Mouse (Mus musculus): ENCODE measurements at regions not wholly inside any gene's neighbourhood (a gene's known extent, or its start where the extent isn't known, plus 50 kb on each side); places are given as distances from the start of the nearest gene placed in this dataset.

DNA sequence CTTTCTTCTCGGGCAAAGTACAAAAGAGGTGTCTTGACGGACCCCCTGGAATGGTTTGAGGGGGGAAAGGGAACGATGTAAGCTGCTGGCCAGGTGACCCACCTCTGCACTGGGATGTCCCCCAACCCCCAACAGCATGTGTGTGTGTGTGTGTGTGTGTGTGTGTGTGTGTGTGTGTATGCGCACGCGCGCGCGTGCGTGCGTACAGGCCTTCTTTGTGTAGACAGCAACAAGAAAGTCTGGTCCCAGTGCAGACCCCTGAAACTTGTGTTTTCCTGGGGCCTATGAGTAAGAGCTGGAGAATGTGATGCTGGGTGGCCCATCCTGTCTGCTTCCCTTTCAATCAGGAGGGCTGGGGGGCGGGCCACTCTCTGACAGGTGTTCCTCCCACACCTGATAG, 118.7 kb upstream of the 4930535I16Rik start:
- TF ChIP-seq CTCF (IDR thresholded peaks at IDR 0.05; ENCODE audit: low read depth) = no peak
- H3K9me3 ChIP-seq (ENCODE audit: low read length) = no peaks in the 10 kb centered on the region
- H3K27ac ChIP-seq (ENCODE audit: low read depth, low read length) = no peak overlapping the region
- ATAC-seq (no peak), DNase-seq (no peak)
- H3K27me3 ChIP-seq (ENCODE audit: insufficient read depth, low read length) = no peaks in the 10 kb centered on the region
- 0 out of 2 replicates have a peak, but pooled peaks cover 9% of the 10 kb centered on the region for H3K4me1 ChIP-seq (ENCODE audit: insufficient read depth)
- H3K9ac ChIP-seq = no peak overlapping the region
- H3K36me3 ChIP-seq (ENCODE audit: insufficient read depth) = no peaks in the 10 kb centered on the region
- no peak overlapping the region for H3K4me2 ChIP-seq (ENCODE audit: low read depth)
- no peak overlapping the region for H3K4me3 ChIP-seq (ENCODE audit: low read depth, low read length)
- 25% methylated on average over 12 of the region's 12 CpGs for whole genome bisulfite sequencing

DNA sequence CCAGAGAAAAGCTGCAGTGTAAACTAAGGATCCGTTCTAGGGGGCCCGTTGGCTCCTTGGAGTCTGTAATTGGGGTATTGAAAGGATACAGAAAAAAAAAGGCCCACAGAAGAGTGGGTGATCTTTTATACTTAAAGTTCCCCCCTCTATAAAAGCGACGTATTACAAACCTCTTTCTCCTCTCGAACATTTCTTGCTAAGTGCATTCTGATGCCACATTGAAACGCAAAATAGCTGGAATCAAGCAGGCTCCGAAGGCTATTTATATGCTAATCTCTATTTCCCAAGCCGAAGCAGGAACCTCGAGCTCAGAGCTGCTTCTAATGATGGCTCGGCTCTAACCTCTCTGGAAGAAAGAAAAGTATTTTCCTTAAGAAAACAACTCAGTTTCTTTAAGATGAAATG, 117.8 kb upstream of the 4930535I16Rik start:
- peak overlapping the region; percentile 21 for H3K4me2 ChIP-seq (ENCODE audit: low read depth)
- no peaks in the 10 kb centered on the region for H3K9me3 ChIP-seq (ENCODE audit: low read length)
- H3K4me3 ChIP-seq (ENCODE audit: low read depth, low read length) = no peak overlapping the region
- no peak overlapping the region for H3K9ac ChIP-seq
- DNase-seq (peak; percentile 68), ATAC-seq (peak; percentile 79)
- H3K27me3 ChIP-seq (ENCODE audit: insufficient read depth, low read length) = no peaks in the 10 kb centered on the region
- TF ChIP-seq CTCF (IDR thresholded peaks at IDR 0.05; ENCODE audit: low read depth) = no peak
- no peaks in the 10 kb centered on the region for H3K36me3 ChIP-seq (ENCODE audit: insufficient read depth)
- 2% methylated on average over 10 of the region's 10 CpGs for WGBS
- peak overlapping the region; percentile 73 for H3K27ac ChIP-seq (ENCODE audit: low read depth, low read length)
- 0 out of 2 replicates have a peak, but pooled peaks cover 9% of the 10 kb centered on the region for H3K4me1 ChIP-seq (ENCODE audit: insufficient read depth)

DNA sequence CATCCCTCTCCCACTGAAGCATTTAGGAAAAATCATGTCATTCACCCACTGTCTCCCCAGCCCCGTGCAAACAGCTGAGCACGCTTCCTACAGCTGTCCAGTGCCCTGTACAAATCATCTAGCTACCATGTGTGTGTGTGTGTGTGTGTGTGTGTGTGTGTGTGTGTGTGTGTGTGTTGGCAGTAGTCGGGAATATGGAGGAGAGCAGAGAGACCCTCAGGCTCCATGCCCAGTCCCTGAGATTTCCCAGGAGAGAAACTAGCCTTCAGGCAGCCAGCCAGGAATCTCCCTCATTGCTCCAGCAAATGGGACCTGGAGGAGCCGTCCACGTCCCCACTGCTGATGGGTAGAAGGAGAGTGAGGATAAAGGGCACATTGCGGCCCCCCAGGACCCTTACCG, 117.4 kb upstream of the 4930535I16Rik start:
- WGBS = 7% methylated on average over 7 of the region's 7 CpGs
- Histone ChIP-seq H3K4me3 (ENCODE audit: low read depth, low read length) (no peak overlapping the region), H3K9ac (no peak overlapping the region), H3K4me1 (ENCODE audit: insufficient read depth) (0 out of 2 replicates have a peak, but pooled peaks cover 9% of the 10 kb centered on the region), H3K27ac (ENCODE audit: low read depth, low read length) (peak overlapping the region; percentile 73), H3K36me3 (ENCODE audit: insufficient read depth) (no peaks in the 10 kb centered on the region), H3K9me3 (ENCODE audit: low read length) (no peaks in the 10 kb centered on the region), H3K27me3 (ENCODE audit: insufficient read depth, low read length) (no peaks in the 10 kb centered on the region), H3K4me2 (ENCODE audit: low read depth) (peak overlapping the region; percentile 21)
- TF ChIP-seq CTCF (IDR thresholded peaks at IDR 0.05; ENCODE audit: low read depth) = no peak
- DNase-seq = peak; percentile 83
- ATAC-seq = peak; percentile 78

DNA sequence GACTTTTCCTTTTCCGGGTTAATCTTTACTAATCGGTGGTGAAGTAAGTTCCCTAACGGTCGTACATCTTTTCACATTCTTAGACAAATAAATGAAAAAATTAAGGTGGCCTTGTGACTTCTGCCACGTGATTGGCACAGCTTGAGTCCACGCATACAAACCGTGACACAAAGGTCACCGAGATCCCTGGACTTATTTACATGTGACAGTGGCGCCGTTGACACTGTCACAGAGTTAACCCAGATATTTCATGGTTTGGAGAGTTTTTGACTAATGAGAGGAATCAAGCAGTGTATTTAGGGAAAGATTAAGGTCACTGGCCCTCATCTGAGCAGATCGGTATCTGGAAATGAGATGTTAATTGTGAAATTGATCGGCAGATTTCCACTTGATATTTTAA, 110.2 kb upstream of the 4930535I16Rik start:
- no peaks in the 10 kb centered on the region for H3K4me1 ChIP-seq (ENCODE audit: insufficient read depth)
- ATAC-seq (no peak), DNase-seq (no peak)
- WGBS = 89% methylated on average over 12 of the region's 12 CpGs
- H3K4me2 ChIP-seq (ENCODE audit: low read depth) = no peak overlapping the region
- no peak overlapping the region for H3K9ac ChIP-seq
- no peaks in the 10 kb centered on the region for H3K9me3 ChIP-seq (ENCODE audit: low read length)
- no peak for TF ChIP-seq CTCF (IDR thresholded peaks at IDR 0.05; ENCODE audit: low read depth)
- no peak overlapping the region for H3K4me3 ChIP-seq (ENCODE audit: low read depth, low read length)
- no peak overlapping the region for H3K27ac ChIP-seq (ENCODE audit: low read depth, low read length)
- H3K27me3 ChIP-seq (ENCODE audit: insufficient read depth, low read length) = no peaks in the 10 kb centered on the region
- no peaks in the 10 kb centered on the region for H3K36me3 ChIP-seq (ENCODE audit: insufficient read depth)

GRCm38 (mm10) chr4:124016401-124016800, 98.6 kb upstream of the 4930535I16Rik start:
- no peaks in the 10 kb centered on the region for H3K4me1 ChIP-seq (ENCODE audit: insufficient read depth)
- H3K4me3 ChIP-seq (ENCODE audit: low read depth, low read length) = no peak overlapping the region
- ATAC-seq = no peak
- DNase-seq = peak; percentile 32
- no peak for TF ChIP-seq CTCF (IDR thresholded peaks at IDR 0.05; ENCODE audit: low read depth)
- H3K27me3 ChIP-seq (ENCODE audit: insufficient read depth, low read length) = no peaks in the 10 kb centered on the region
- 49% methylated on average over 3 of the region's 3 CpGs for WGBS
- H3K4me2 ChIP-seq (ENCODE audit: low read depth) = no peak overlapping the region
- H3K9ac ChIP-seq = no peak overlapping the region
- H3K27ac ChIP-seq (ENCODE audit: low read depth, low read length) = no peak overlapping the region
- no peaks in the 10 kb centered on the region for H3K9me3 ChIP-seq (ENCODE audit: low read length)
- H3K36me3 ChIP-seq (ENCODE audit: insufficient read depth) = no peaks in the 10 kb centered on the region

DNA sequence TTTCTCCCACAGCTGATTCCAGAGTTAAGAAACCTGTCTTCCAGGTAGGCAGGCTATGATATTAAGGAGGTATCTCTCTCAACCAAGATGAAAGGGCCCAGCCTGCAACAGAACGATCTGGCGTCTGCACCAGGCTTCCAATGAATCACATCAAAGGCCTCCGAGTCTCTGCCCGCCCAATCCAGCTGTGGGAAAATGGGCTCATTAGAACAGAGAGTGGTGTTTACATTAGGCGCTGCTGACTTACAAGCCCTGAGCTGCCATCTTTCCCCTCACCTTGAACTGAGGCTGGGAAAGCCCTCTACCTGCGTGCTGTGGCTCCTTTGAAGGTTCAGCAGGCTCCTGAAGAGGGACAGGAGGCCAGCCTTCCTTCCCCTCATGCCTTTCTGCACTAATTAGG, 97.5 kb upstream of the 4930535I16Rik start:
- H3K9ac ChIP-seq = no peak overlapping the region
- ATAC-seq (no peak), DNase-seq (no peak)
- H3K27me3 ChIP-seq (ENCODE audit: insufficient read depth, low read length) = no peaks in the 10 kb centered on the region
- H3K4me1 ChIP-seq (ENCODE audit: insufficient read depth) = no peaks in the 10 kb centered on the region
- 36% methylated on average over 6 of the region's 6 CpGs for WGBS
- H3K27ac ChIP-seq (ENCODE audit: low read depth, low read length) = no peak overlapping the region
- no peak overlapping the region for H3K4me3 ChIP-seq (ENCODE audit: low read depth, low read length)
- no peak for TF ChIP-seq CTCF (IDR thresholded peaks at IDR 0.05; ENCODE audit: low read depth)
- H3K36me3 ChIP-seq (ENCODE audit: insufficient read depth) = no peaks in the 10 kb centered on the region
- no peaks in the 10 kb centered on the region for H3K9me3 ChIP-seq (ENCODE audit: low read length)
- H3K4me2 ChIP-seq (ENCODE audit: low read depth) = no peak overlapping the region

- no peaks in the 10 kb centered on the region for H3K36me3 ChIP-seq (ENCODE audit: insufficient read depth)
- DNase-seq (no peak), ATAC-seq (no peak)
- H3K4me2 ChIP-seq (ENCODE audit: low read depth) = no peak overlapping the region
- no peaks in the 10 kb centered on the region for H3K4me1 ChIP-seq (ENCODE audit: insufficient read depth)
- H3K9me3 ChIP-seq (ENCODE audit: low read length) = no peaks in the 10 kb centered on the region
- TF ChIP-seq CTCF (IDR thresholded peaks at IDR 0.05; ENCODE audit: low read depth) = no peak
- no peaks in the 10 kb centered on the region for H3K27me3 ChIP-seq (ENCODE audit: insufficient read depth, low read length)
- no peak overlapping the region for H3K4me3 ChIP-seq (ENCODE audit: low read depth, low read length)
- 57% methylated on average over 6 of the region's 6 CpGs for WGBS
- H3K27ac ChIP-seq (ENCODE audit: low read depth, low read length) = no peak overlapping the region
- no peak overlapping the region for H3K9ac ChIP-seq
Observed at GRCm38 (mm10) chr4:124012406-124012805, 94.6 kb upstream of the 4930535I16Rik start.

GRCm38 (mm10) chr4:124008725-124009124, 90.9 kb upstream of the 4930535I16Rik start:
- TF ChIP-seq CTCF (IDR thresholded peaks at IDR 0.05; ENCODE audit: low read depth) = no peak
- 100% methylated on average over 1 of the region's 1 CpGs for WGBS
- Histone ChIP-seq H3K9me3 (ENCODE audit: low read length) (no peaks in the 10 kb centered on the region), H3K4me1 (ENCODE audit: insufficient read depth) (no peaks in the 10 kb centered on the region), H3K36me3 (ENCODE audit: insufficient read depth) (no peaks in the 10 kb centered on the region), H3K4me2 (ENCODE audit: low read depth) (no peak overlapping the region), H3K4me3 (ENCODE audit: low read depth, low read length) (no peak overlapping the region), H3K27ac (ENCODE audit: low read depth, low read length) (no peak overlapping the region), H3K27me3 (ENCODE audit: insufficient read depth, low read length) (no peaks in the 10 kb centered on the region), H3K9ac (no peak overlapping the region)
- DNase-seq (no peak), ATAC-seq (no peak)
